Mouse (Mus musculus) MEL (cell line): ENCODE results near the gene Slc16a6.

Experiments used
- CHD1 ChIP-seq: IDR thresholded peaks from 2 replicates; pipeline ENCODE4 v1.6.1; 2012; ENCODE audit warnings: low read depth, mild to moderate bottlenecking, inconsistent platforms, low read length, improper control_type of control experiment
- CTCF ChIP-seq, 3 experiments: IDR thresholded peaks in 2 of 3; conservative IDR thresholded peaks in 1 of 3; 2 replicates each; pipeline ENCODE4 v1.5.1; 2011 to 2012; ENCODE audit warnings: low read length in 3 of 3, low read depth in 2 of 3, mild to moderate bottlenecking in 2 of 3, improper control_type of control experiment in 1 of 3, inconsistent platforms in 1 of 3, mixed read lengths in 1 of 3, moderate library complexity in 1 of 3; ENCODE audit not compliant: control insufficient read depth in 1 of 3, insufficient read depth in 1 of 3, poor library complexity in 1 of 3, severe bottlenecking in 1 of 3
- ETS1 ChIP-seq: IDR thresholded peaks from 2 replicates; pipeline ENCODE4 v1.6.1; 2012; ENCODE audit warnings: low read depth, mild to moderate bottlenecking, inconsistent platforms, low read length, improper control_type of control experiment, moderate library complexity
- GATA1 ChIP-seq: IDR thresholded peaks from 2 replicates; pipeline ENCODE4 v1.6.1; 2011; ENCODE audit warnings: low read depth, low read length, improper control_type of control experiment
- HCFC1 ChIP-seq: IDR thresholded peaks from 2 replicates; pipeline ENCODE4 v1.6.1; 2012; ENCODE audit warnings: low read depth, mild to moderate bottlenecking, inconsistent platforms, low read length, improper control_type of control experiment, moderate library complexity
- MAX ChIP-seq: IDR thresholded peaks from 2 replicates; pipeline ENCODE4 v1.6.1; 2011; ENCODE audit warnings: low read length, improper control_type of control experiment
- NRF1 ChIP-seq: IDR thresholded peaks from 2 replicates; pipeline ENCODE4 v1.6.1; 2014; ENCODE audit warnings: low read depth, mild to moderate bottlenecking, inconsistent platforms, low read length, improper control_type of control experiment, moderate library complexity; ENCODE audit not compliant: poor library complexity, insufficient read depth, severe bottlenecking
- POLR2A ChIP-seq, 2 experiments: IDR thresholded peaks; 2 replicates each; pipeline ENCODE4 v1.6.1; 2011 to 2012; ENCODE audit warnings: low read length in 2 of 2, mild to moderate bottlenecking in 2 of 2, control low read depth in 1 of 2, improper control_type of control experiment in 1 of 2, low read depth in 1 of 2, moderate library complexity in 1 of 2; ENCODE audit not compliant: control insufficient read depth in 1 of 2, insufficient read depth in 1 of 2, poor library complexity in 1 of 2
- TAL1 ChIP-seq: IDR thresholded peaks from 2 replicates; pipeline ENCODE4 v1.6.1; 2012; ENCODE audit warnings: mild to moderate bottlenecking, inconsistent platforms, low read length, moderate library complexity, mixed read lengths
- ZKSCAN1 ChIP-seq: IDR thresholded peaks from 2 replicates; pipeline ENCODE4 v1.6.1; 2012; ENCODE audit warnings: low read depth, mild to moderate bottlenecking, inconsistent platforms, low read length, improper control_type of control experiment, moderate library complexity

DNA sequence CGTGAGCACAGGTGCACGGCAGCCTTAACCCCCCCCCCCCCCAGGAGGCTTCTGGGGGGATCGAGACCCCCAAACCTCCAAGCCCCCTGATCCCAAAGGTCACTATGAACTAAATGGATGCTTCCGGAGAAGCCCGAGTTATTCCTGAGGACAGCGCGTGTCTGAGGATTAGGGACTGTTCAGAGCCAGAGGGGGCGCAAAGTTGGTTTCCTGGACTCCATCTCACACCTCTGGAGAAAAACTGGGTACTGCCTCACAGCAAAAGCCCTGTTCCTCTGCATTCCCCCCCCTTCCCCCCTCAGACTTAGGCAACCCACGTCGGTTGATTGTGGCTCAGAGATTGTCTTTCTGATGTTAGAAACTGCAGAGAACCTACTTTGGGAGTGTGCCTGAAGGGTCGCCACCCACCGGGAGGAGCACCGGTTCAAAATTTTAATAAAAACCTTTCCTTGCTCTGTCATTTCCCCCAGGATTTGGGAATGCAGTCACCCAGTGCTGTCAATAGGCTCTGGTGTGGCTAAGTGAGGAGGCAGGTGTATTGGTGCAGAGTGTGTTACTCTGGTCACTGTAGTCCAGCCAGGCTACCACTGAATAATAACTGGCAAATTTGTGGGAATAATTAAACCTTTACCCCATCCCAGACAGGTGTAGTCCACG lies 816 bp upstream of the Slc16a6 start:
- peak in 1 of 3 experiments; percentile 18; a peak in 1 of 6 replicates for TF ChIP-seq CTCF (IDR thresholded peaks at IDR 0.05 in 2 of 3, conservative IDR thresholded peaks at IDR 0.05 in 1 of 3; ENCODE audit: control insufficient read depth in 1 of 3, insufficient read depth in 1 of 3, low read depth in 2 of 3, low read length in 3 of 3, poor library complexity in 1 of 3, severe bottlenecking in 1 of 3)
- TF ChIP-seq HCFC1 = no peak
- no peak for TF ChIP-seq MAX
- TF ChIP-seq GATA1 = no peak
- no peak for TF ChIP-seq CHD1
- TF ChIP-seq POLR2A (IDR thresholded peaks at IDR 0.05; ENCODE audit: control insufficient read depth in 1 of 2, insufficient read depth in 1 of 2, low read depth in 1 of 2, low read length in 2 of 2, poor library complexity in 1 of 2) = peak in 1 of 2 experiments; percentile 35; a peak in 2 of 4 replicates
- no peak for TF ChIP-seq TAL1
- TF ChIP-seq NRF1 = no peak
- no peak for TF ChIP-seq ZKSCAN1
- no peak for TF ChIP-seq ETS1
